Mouse (Mus musculus) brain, embryonic 14.5 days (tissue): ENCODE measurements around the gene Pck2. TPM values are rescaled to one million over a fixed set of nuclear protein-coding genes. Genes with fewer than 3 reads are reported as not detected.

Source experiments
- DNase-seq: peaks from one replicate; pipeline ENCODE4 v3.0.0-alpha.2; 2011; ENCODE audit warnings: low read depth
- CTCF ChIP-seq: fragments of 200-500 bp; IDR thresholded peaks from 2 replicates; pipeline ENCODE4 v1.5.1; 2012; ENCODE audit warnings: inconsistent platforms, mild to moderate bottlenecking, moderate library complexity, borderline replicate concordance; ENCODE audit not compliant: insufficient read depth, insufficient read length; ENCODE audit errors: extremely low read depth
- POLR2A ChIP-seq: fragments of 200-500 bp; IDR thresholded peaks from 2 replicates; pipeline ENCODE4 v1.6.1; 2012; ENCODE audit warnings: mild to moderate bottlenecking, inconsistent platforms, borderline replicate concordance; ENCODE audit not compliant: poor library complexity, insufficient read depth, insufficient read length, severe bottlenecking; ENCODE audit errors: extremely low read depth
- polyA plus RNA-seq: library from polyadenylated mRNA; depleted of rRNA; stranded (reverse); fragments of >200 nt; gene quantifications from 2 replicates; pipeline ENCODE4 v1.2.3, GENCODE M21; 2012

Pck2 gene
- polyA plus RNA-seq, 1 experiment, result 21.5 TPM

DNA sequence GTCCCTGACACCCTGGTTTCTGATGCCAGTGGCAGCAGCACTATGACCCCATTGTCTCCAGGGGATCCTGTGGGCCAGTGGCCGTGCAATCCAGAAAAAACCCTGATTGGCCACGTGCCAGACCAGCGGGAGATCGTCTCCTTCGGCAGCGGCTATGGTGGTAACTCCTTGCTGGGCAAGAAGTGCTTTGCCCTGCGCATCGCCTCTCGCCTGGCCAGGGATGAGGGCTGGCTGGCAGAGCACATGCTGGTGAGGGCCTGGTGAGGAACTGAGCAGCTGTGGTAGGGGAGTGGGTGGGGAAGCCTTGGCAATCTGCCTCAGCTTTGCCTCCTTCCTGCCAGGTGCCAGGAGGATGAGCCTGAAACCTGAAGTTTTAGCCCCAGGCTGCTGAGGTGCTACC, 4.3 kb downstream of the Pck2 start:
- peak; percentile 52 for DNase-seq

DNA sequence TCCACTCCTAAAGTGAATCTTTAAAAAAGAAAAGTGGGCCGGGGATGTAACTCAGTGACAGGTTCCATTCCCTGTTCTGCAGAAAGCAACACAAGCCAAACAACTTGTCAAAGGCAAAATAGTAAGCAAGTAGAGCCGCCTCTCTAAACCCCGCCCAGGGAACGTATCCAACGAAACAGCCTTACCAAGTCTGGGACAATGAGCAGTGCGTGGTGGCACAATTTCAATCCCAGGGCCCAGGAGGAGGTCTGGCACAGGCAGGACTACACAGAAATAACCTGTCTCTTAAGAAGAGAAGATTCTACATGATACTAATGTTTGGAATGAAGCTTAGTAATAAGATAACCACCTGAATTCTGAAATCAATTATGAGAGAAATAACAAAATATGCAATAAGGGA, 10.1 kb downstream of the Pck2 start:
- DNase-seq, result no peak
- no peak for TF ChIP-seq CTCF
- TF ChIP-seq POLR2A, result no peak

More for the DNA sequence above, 4.3 kb downstream of the Pck2 start:
- no peak for TF ChIP-seq POLR2A
- TF ChIP-seq CTCF, result no peak

GRCm38 (mm10) chr14:55551347-55551746, 11.3 kb downstream of the Pck2 start:
- TF ChIP-seq CTCF, result no peak
- TF ChIP-seq POLR2A, result no peak
- no peak for DNase-seq

GRCm38 (mm10) chr14:55551794-55552193, 11.7 kb downstream of the Pck2 start:
- no peak for TF ChIP-seq POLR2A
- TF ChIP-seq CTCF, result no peak

DNA sequence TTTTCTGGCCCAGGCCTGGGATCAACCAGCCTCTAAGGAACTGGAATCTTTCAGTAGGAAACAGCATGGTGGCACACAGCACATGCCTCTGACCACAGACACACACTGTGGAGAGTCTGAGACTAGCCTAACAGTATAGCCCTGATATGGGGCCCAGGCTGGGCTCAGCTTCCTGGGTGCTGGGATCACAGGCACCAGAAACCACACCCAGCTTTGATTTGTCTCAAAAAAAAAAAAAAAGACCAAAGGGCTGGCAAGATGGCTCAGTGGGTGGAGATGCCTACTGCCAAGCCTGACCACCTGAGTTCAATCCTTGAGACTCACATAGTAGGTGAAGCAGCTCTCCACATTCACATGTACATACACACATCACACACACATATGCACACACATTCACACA, 14.6 kb downstream of the Pck2 start:
- no peak for TF ChIP-seq CTCF
- TF ChIP-seq POLR2A, result no peak
- no peak for DNase-seq

More at GRCm38 (mm10) chr14:55551794-55552193, 11.7 kb downstream of the Pck2 start:
- no peak for DNase-seq

GRCm38 (mm10) chr14:55555788-55556187, 15.7 kb downstream of the Pck2 start:
- TF ChIP-seq CTCF, result no peak
- TF ChIP-seq POLR2A, result no peak
- no peak for DNase-seq

- TF ChIP-seq CTCF (peak; percentile 82), POLR2A (no peak)
- peak; percentile 80 for DNase-seq
Measured at GRCm38 (mm10) chr14:55557003-55557402, 16.9 kb downstream of the Pck2 start.

DNA sequence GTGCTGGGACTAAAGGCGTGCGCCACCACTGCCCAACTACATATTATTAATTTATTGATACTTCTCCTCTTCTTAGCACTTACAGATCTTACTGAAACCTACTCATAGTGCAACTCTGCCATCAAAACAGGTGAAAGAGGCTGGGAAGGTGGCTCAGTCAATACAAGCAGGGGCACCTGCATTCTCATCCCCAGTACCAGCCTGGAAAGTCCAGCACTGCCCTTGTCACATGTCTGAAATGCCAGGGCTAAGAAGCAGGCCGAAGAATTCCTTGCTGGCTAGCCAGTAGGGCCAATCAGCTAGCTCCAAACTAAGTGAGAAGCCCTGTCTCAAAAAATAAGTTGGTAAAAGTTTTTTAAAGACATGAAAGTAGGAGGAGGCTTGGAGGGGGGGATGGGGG, 17.5 kb downstream of the Pck2 start:
- no peak for TF ChIP-seq POLR2A
- TF ChIP-seq CTCF, result no peak
- DNase-seq, result no peak

DNA sequence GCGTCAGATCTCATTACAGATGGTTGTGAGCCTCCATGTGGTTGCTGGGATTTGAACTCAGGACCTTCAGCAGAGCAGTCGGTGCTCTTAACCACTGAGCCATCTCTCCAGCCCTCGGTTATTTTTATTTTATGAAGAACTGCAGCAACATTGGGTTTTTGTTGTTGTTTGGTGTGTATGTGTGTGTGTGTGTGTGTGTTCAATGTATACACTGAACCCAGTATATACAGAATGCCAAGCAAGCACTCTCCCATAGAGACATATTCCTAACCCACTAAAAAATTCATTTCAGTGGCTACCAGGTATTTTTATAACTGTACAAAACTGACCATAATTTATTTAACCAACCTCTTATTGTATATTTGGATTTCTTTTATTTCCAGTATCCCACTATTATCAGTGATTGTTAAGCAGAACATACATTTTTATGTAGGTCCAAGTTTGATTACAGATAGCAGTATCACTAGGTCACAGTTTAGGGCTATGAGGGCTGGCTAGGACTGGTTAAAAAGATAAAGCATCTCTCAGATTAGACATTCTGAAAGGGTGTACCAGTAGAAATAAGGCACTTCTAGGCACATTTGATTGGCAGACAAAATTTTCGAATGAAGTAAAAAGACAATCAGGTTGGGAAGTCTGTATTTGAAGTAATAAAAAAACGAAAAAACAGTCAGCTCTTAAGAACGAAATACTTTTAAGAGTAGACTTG, 18.8 kb downstream of the Pck2 start:
- no peak for TF ChIP-seq CTCF
- TF ChIP-seq POLR2A, result no peak
- DNase-seq, result no peak

GRCm38 (mm10) chr14:55559799-55560201, 19.7 kb downstream of the Pck2 start, which contains the start of gene Dcaf11:
Dcaf11 (plus strand) TSS chr14:55560006.
- peak; percentile 97 for DNase-seq
- TF ChIP-seq POLR2A, result peak; percentile 39; the same call in 1 of the 2 replicates
- TF ChIP-seq CTCF, result 0 out of 2 replicates have a peak, but pooled peaks have one; percentile 0

GRCm38 (mm10) chr14:55560202-55561073, 20.4 kb downstream of the Pck2 start, which contains the start of gene A730061H03Rik:
A730061H03Rik (minus strand) TSS chr14:55560406.
- peak; percentile 55; the same call in 1 of the 2 replicates for TF ChIP-seq POLR2A
- TF ChIP-seq CTCF, result no peak
- DNase-seq, result peak; percentile 100

DNA sequence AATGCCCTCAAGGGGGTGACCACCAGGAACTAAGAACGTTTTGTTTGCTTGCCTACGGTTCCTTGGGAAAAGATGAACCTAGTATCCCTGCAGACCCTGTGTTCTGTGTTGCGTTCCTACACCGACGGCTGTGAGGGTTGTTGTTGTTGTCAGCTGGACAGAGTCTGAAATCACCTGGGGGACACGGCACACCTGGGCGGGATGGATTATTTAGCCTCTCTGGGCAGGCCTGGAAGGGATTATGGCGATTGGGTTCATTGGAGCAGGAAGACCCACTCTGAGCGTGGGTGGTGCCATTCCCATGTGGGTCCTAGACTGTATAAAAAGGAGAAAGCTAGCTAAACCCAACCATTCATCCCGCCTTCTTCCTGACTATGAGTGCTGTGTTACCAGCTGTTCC, 21.8 kb downstream of the Pck2 start:
- no peak for DNase-seq
- TF ChIP-seq POLR2A (no peak), CTCF (no peak)
